Mouse (Mus musculus) liver, adult 2 months (tissue): ENCODE measurements around the gene Mob3c. TPM values are rescaled to one million over a fixed set of nuclear protein-coding genes. Genes with fewer than 3 reads are reported as not detected.
A peak's percentile ranks its signal among the peaks of the same experiment; 100 is the strongest.

ENCODE experiments used
- DNase-seq: peaks from one replicate; pipeline ENCODE4 v3.0.0-alpha.2; 2011; ENCODE audit warnings: low read depth, low spot score; ENCODE audit errors: extremely low read depth
- H3K27ac ChIP-seq: fragments of 200-500 bp; replicated peaks from 2 replicates; pipeline ENCODE4 v1.5.1; 2012; ENCODE audit warnings: low read depth, mild to moderate bottlenecking, control low read depth, inconsistent platforms, low read length; ENCODE audit not compliant: insufficient read depth
- H3K27me3 ChIP-seq: fragments of 200-500 bp; 2 replicates; pipeline ENCODE4 v1.6.1; 2012; ENCODE audit warnings: mild to moderate bottlenecking, moderate library complexity, low read length, inconsistent platforms; ENCODE audit not compliant: control insufficient read depth, insufficient read depth
- H3K36me3 ChIP-seq: fragments of 200-500 bp; 2 replicates; pipeline ENCODE4 v1.6.1; 2012; ENCODE audit warnings: low read length, inconsistent platforms; ENCODE audit not compliant: control insufficient read depth, insufficient read depth
- H3K4me1 ChIP-seq: fragments of 200-500 bp; 2 replicates; pipeline ENCODE4 v1.6.1; 2011; ENCODE audit warnings: low read length; ENCODE audit not compliant: control insufficient read depth, insufficient read depth
- H3K4me3 ChIP-seq: fragments of 200-500 bp; 2 replicates; pipeline ENCODE4 v1.5.1; 2011; ENCODE audit warnings: low read depth, mild to moderate bottlenecking, control low read depth, low read length, moderate library complexity; ENCODE audit not compliant: insufficient read depth
- H3K79me2 ChIP-seq: fragments of 200-500 bp; 2 replicates; pipeline ENCODE4 v1.6.1; 2012; ENCODE audit warnings: inconsistent platforms, mild to moderate bottlenecking, low read length, moderate library complexity; ENCODE audit not compliant: control insufficient read depth, insufficient read depth
- H3K9ac ChIP-seq: fragments of 200-500 bp; 2 replicates; pipeline ENCODE4 v1.6.1; 2012; ENCODE audit warnings: low read depth, mild to moderate bottlenecking, control low read depth, inconsistent platforms, low read length
- CTCF ChIP-seq: fragments of 200-500 bp; IDR thresholded peaks from 2 replicates; pipeline ENCODE4 v1.5.1; 2011; ENCODE audit warnings: low read depth, low read length, control low read depth
- POLR2A ChIP-seq: fragments of 200-500 bp; IDR thresholded peaks from 2 replicates; pipeline ENCODE4 v1.6.1; 2011; ENCODE audit warnings: low read length, control low read depth; ENCODE audit not compliant: insufficient read depth; ENCODE audit errors: extremely low read depth
- WGBS: fragments of 180-500 bp; shearing (Covaris S2); methylation state at CpG from one replicate; pipeline ENCODE4 v1.1.7; 2018; 5-methylcytosine and 5-hydroxymethylcytosine counted together
- polyA plus RNA-seq: library from polyadenylated mRNA; depleted of rRNA; stranded (reverse); fragments of >200 nt; gene quantifications from 2 replicates; pipeline ENCODE4 v1.2.3, GENCODE M21; 2012
- total RNA-seq: library from RNA; depleted of rRNA; stranded (reverse); fragments of >200 nt; gene quantifications from 2 replicates; pipeline ENCODE4 v1.2.3, GENCODE M21; 2014

The Mob3c gene
- total and polyA plus RNA-seq, 2 experiments = 8.4 to 24.4 TPM

GRCm38 (mm10) chr4:115820199-115820598, 7.7 kb upstream of the Mob3c start:
- Histone ChIP-seq H3K9ac (no peak overlapping the region), H3K27ac (no peak overlapping the region), H3K4me3 (no peak overlapping the region), H3K79me2 (no peaks in the 10 kb centered on the region), H3K27me3 (no peaks in the 10 kb centered on the region), H3K36me3 (no peaks in the 10 kb centered on the region; the same call in 1 of the 2 replicates), H3K4me1 (no peaks in the 10 kb centered on the region; the same call in none of the 2 replicates)
- no peak for DNase-seq
- WGBS = 93% methylated on average over 3 of the region's 3 CpGs
- TF ChIP-seq POLR2A = no peak
- no peak for TF ChIP-seq CTCF

- no peak overlapping the region for H3K4me3 ChIP-seq
- no peak for DNase-seq
- no peak overlapping the region for H3K9ac ChIP-seq
- no peaks in the 10 kb centered on the region for H3K79me2 ChIP-seq
- no peaks in the 10 kb centered on the region; the same call in 1 of the 2 replicates for H3K36me3 ChIP-seq
- H3K4me1 ChIP-seq = no peaks in the 10 kb centered on the region; the same call in none of the 2 replicates
- 97% methylated on average over 3 of the region's 3 CpGs for WGBS
- TF ChIP-seq POLR2A (no peak), CTCF (no peak)
- no peaks in the 10 kb centered on the region for H3K27me3 ChIP-seq
- H3K27ac ChIP-seq = no peak overlapping the region
Observed at GRCm38 (mm10) chr4:115820944-115821343, 6.9 kb upstream of the Mob3c start.

- Histone ChIP-seq H3K4me1 (no peaks in the 10 kb centered on the region; the same call in none of the 2 replicates), H3K4me3 (no peak overlapping the region), H3K27ac (no peak overlapping the region), H3K27me3 (no peaks in the 10 kb centered on the region), H3K79me2 (no peaks in the 10 kb centered on the region), H3K9ac (no peak overlapping the region), H3K36me3 (no peaks in the 10 kb centered on the region; the same call in 1 of the 2 replicates)
- DNase-seq = no peak
- TF ChIP-seq POLR2A (no peak), CTCF (no peak)
Observed at GRCm38 (mm10) chr4:115821431-115821830, 6.5 kb upstream of the Mob3c start.

- H3K27ac ChIP-seq = no peak overlapping the region
- no peaks in the 10 kb centered on the region for H3K79me2 ChIP-seq
- DNase-seq = peak; percentile 47
- H3K27me3 ChIP-seq = no peaks in the 10 kb centered on the region
- no peaks in the 10 kb centered on the region; the same call in 1 of the 2 replicates for H3K36me3 ChIP-seq
- WGBS = 26% methylated on average over 3 of the region's 3 CpGs
- H3K4me1 ChIP-seq = peaks cover under 1% of the 10 kb centered on the region
- TF ChIP-seq CTCF (no peak), POLR2A (no peak)
- no peak overlapping the region for H3K9ac ChIP-seq
- no peak overlapping the region for H3K4me3 ChIP-seq
Observed at GRCm38 (mm10) chr4:115821928-115822327, 6.0 kb upstream of the Mob3c start.

- no peak overlapping the region for H3K9ac ChIP-seq
- no peak for DNase-seq
- H3K36me3 ChIP-seq = no peaks in the 10 kb centered on the region
- WGBS = 72% methylated on average over 2 of the region's 2 CpGs
- no peaks in the 10 kb centered on the region for H3K27me3 ChIP-seq
- TF ChIP-seq CTCF = no peak
- no peak for TF ChIP-seq POLR2A
- no peak overlapping the region for H3K27ac ChIP-seq
- peaks cover 10% of the 10 kb centered on the region for H3K4me1 ChIP-seq
- peaks cover 4% of the 10 kb centered on the region; the same call in 1 of the 2 replicates for H3K79me2 ChIP-seq
- H3K4me3 ChIP-seq = no peak overlapping the region
Observed at GRCm38 (mm10) chr4:115824178-115824577, 3.7 kb upstream of the Mob3c start.

- DNase-seq = no peak
- H3K27me3 ChIP-seq = no peaks in the 10 kb centered on the region
- no peak overlapping the region for H3K4me3 ChIP-seq
- H3K27ac ChIP-seq = no peak overlapping the region
- TF ChIP-seq POLR2A (no peak), CTCF (no peak)
- H3K79me2 ChIP-seq = peaks cover 4% of the 10 kb centered on the region; the same call in 1 of the 2 replicates
- WGBS = 91% methylated on average over 2 of the region's 2 CpGs
- H3K36me3 ChIP-seq = no peaks in the 10 kb centered on the region
- H3K4me1 ChIP-seq = peaks cover 13% of the 10 kb centered on the region
- H3K9ac ChIP-seq = no peak overlapping the region
Observed at GRCm38 (mm10) chr4:115825271-115825670, 2.6 kb upstream of the Mob3c start.
